Mouse (Mus musculus): Measurements from ENCODE around the gene Nanos3.

- no peak for TF ChIP-seq CTCF (IDR thresholded peaks at IDR 0.05; ENCODE audit: control insufficient read depth, insufficient read depth, insufficient read length)
- no peak for TF ChIP-seq USF1 (IDR thresholded peaks at IDR 0.05; ENCODE audit: low read depth)
- no peak for TF ChIP-seq MAX (IDR thresholded peaks at IDR 0.05)
- TF ChIP-seq MYOD1 (IDR thresholded peaks at IDR 0.05; ENCODE audit: control insufficient read depth, insufficient read length, low read depth) = no peak
- TF ChIP-seq CEBPB (IDR thresholded peaks at IDR 0.05; ENCODE audit: low read depth) = no peak
- no peak for TF ChIP-seq MYOG (IDR thresholded peaks at IDR 0.05; ENCODE audit: control insufficient read depth, extremely low read depth, insufficient read length)
- no peak for TF ChIP-seq FOSL1 (IDR thresholded peaks at IDR 0.05; ENCODE audit: insufficient read depth, low read length, poor library complexity, severe bottlenecking)
Measured at GRCm38 (mm10) chr8:84170096-84170495, 14.9 kb downstream of the Nanos3 start.
